Mouse (Mus musculus) kidney, adult 18-20 months (tissue): ENCODE results near the gene Apobec1.
"Not testable (repeated sequence)": the region's sequence is repeated elsewhere in the genome, so short reads cannot be mapped to it uniquely, and the experiment has no call there.

Experiments
- DNase-seq: peaks from one replicate; pipeline ENCODE4 v3.0.0; 2021

The Apobec1 gene

DNA sequence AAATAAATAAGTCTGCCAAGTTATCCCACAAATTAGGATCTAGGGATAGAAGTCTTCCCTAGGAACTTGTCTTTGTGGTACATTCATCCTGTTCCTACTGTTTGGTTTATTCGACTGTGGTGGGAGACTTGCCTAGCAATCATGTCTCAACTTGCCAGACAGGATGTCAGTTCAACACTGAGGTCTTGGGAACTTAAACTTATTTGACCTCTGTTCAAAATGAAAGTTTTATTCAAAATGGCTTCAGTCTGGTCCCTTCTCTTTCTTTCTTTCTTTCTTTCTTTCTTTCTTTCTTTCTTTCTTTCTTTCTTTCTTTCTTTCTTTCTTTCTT lies 713 bp upstream of the Apobec1 start:
- DNase-seq, result no peak

DNA sequence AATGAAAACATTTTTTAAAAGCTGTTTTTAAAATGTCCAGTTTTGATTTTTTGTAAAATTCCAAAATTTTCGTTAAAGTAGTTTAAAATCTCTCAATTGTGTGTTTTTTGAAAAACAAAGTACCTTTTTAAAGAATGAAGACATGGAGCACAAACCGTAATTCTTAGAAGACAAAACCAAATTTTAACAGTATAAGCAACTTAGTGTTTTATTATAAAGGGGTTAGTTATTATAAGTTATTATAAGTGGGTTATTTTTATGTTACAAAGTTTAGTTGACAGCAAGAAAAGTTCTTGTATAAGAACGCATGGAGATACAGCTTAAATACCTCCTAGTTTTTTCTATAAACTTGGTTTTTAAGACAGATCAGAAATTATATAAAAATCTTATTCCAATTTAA lies 629 bp downstream of the Apobec1 start:
- no peak for DNase-seq

- DNase-seq, result no peak
Observed at GRCm38 (mm10) chr6:122601031-122601430, 1.2 kb downstream of the Apobec1 start.

- no peak for DNase-seq
Observed at GRCm38 (mm10) chr6:122600066-122600646, 2.1 kb downstream of the Apobec1 start.

DNA sequence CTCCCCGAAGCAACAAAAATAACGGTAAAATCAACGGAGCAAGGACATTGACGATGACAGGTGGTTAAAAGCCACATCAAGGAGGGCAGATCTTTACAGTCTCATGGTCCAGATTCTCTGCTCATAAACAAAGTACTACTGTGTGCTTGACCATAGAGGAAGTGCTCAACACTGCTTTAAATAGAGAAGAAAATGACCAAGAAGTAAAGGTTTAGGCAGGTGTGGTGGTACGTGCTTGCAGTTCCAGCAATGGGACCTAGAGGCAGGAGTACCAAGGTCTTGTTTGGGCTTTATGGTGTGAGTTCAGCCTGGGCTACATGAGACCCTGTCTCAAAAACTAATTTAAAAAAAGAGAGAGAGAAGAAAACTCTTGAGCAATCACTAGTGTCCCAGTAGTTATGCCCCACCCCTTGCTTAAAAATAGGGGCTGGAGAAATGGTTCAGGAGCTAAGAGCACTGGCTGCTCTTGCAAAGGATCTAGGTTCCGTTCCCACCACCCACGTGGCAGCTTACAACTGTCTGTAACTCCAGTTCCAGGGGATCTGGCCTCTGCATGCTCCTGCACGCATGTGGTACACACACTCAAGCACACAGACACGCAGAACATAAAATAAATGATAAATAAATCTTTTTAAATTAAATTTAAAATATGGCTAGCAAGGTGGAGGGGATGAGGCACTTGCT lies 3.0 kb downstream of the Apobec1 start:
- DNase-seq, result no peak

DNA sequence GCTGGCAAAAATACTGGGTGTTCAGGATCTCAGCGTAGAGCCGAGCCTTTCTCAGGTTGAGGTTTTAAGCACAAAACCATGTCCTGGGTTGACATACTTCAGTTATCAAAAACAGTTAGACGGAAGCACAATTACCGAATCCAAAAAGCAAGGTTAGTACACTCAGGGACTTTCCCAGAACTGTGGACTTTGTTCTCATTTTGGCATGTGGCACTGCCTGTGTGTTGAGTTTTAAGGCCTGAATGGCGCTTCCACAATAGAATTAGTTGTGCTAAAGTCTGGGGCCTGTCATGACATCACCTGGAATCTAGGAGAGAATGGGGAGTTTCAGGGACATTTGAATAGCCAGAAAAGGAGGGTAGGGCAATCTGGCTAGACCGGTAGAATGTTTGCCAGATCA lies 3.8 kb downstream of the Apobec1 start:
- peak; percentile 21 for DNase-seq

GRCm38 (mm10) chr6:122598014-122598413 lies 4.2 kb downstream of the Apobec1 start:
- no peak for DNase-seq

GRCm38 (mm10) chr6:122596608-122597007 lies 5.6 kb downstream of the Apobec1 start:
- no peak for DNase-seq

DNA sequence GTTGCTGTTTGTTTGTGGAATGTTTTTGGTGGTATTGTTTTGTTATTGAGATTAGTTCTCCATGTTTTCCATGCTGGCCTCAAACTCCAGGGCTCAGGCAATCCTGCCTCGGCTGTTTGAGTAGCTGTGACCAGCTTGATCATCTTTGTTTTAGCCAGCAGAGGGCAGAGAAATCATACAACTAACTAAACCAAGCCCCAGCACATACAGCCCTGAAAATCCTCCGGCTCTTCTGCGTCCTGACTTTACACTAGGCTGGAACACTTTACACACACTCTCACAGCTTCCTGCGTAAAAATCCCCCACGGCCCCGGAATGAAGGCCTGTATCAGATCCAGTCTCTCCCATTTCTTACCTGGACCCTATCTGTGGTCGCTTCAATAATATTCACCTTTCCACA lies 6.6 kb downstream of the Apobec1 start:
- DNase-seq, result peak; percentile 31

DNA sequence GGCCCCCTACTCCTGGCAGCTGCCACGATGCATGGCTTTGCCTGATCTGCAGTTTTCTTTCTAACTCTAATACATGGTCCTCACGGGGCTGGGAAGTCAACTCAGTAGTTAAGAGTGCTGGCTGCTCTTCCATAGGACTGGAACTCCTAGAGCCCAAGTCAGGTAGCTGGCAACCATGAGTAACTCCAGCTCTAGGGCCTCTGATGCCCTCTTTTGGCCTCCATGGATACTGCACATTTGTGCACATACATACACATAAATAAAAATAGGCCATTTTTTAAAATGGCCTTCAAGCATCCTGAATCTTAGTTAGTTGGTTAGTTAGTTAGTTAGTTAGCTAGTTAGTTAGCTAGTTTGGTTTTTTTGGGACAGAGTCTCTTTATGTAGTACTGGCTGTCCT lies 9.3 kb downstream of the Apobec1 start:
- DNase-seq, result no peak

- DNase-seq, result no peak
Observed at GRCm38 (mm10) chr6:122591027-122591758, 11.1 kb downstream of the Apobec1 start.

DNA sequence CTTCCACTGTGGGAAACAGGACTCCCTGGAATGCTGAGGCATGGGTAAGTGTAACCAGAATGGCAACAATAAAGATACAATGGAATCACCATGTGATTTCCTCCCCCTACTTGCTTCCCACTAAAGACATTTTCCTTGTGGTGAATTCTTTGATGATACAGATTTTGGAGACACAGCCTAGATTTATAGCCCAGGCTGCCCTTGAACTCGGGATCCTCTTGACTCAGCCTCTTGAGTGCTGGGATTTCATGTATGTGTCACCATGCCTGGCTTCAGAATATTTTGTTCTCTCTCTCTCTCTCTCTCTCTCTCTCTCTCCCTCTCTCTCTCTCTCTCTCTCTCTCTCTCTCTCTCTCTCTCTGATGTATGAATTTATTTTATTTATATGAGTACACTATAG lies 23.2 kb downstream of the Apobec1 start:
- DNase-seq, result no peak

DNA sequence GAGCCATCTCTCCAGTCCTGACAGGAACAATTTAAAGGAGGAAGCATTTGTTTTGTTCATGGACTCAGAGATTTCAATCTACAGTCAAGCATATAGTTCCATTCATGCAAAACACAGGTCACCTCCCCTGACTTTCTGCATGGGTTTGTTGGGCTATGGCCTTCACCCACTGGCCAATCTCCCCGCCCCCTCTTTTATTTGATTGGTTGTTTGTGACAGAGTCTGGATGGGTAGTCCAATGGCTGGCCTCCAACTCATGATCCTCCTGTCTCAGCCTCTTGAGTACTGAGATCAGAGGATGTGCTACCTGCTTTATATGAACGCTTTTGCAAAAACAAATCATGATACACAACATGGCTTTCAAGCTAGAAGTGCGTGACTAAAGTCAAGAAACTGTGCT lies 25.2 kb downstream of the Apobec1 start:
- DNase-seq, result no peak

- DNase-seq, result not testable (repeated sequence)
Observed at GRCm38 (mm10) chr6:122575037-122575436, 27.2 kb downstream of the Apobec1 start.

DNA sequence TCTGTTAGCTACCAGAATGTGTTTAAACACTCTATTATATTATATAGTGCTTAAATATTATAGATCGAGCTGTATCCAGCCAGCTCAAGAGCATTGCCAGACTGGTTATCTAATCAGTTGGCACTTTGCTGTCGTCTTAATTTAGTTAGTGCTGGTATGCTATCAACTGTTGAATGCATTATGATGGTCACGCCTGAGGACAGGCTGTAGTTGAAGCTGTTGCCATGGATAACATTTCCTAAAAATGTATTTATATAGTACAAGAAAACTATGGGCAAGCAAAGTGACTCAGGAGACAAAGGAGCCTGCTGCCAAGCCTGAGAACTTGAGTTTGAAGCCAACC lies 30.7 kb downstream of the Apobec1 start:
- DNase-seq, result no peak

- no peak for DNase-seq
Observed at GRCm38 (mm10) chr6:122570695-122571616, 31.3 kb downstream of the Apobec1 start.

- DNase-seq, result no peak
Observed at GRCm38 (mm10) chr6:122569762-122570161, 32.5 kb downstream of the Apobec1 start.

DNA sequence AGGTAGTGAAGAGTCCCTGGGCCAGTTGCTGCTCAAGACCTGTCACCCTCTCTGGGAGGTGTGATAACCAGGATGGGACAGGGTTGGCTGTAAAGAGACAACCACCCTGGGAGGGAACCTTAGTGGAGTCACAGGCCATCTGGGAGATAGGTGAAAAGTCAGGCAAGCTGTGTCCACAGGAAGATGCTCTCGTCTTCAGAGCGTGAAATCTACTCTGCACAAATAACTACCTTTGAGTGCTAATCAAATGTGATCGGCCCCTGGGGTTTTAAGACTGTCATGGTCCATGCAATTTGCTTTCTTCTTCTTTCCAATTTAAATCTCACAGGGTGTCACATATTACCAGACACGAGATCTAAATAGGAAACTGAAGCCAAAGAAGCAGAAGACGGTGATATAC lies 33.1 kb downstream of the Apobec1 start:
- no peak for DNase-seq

DNA sequence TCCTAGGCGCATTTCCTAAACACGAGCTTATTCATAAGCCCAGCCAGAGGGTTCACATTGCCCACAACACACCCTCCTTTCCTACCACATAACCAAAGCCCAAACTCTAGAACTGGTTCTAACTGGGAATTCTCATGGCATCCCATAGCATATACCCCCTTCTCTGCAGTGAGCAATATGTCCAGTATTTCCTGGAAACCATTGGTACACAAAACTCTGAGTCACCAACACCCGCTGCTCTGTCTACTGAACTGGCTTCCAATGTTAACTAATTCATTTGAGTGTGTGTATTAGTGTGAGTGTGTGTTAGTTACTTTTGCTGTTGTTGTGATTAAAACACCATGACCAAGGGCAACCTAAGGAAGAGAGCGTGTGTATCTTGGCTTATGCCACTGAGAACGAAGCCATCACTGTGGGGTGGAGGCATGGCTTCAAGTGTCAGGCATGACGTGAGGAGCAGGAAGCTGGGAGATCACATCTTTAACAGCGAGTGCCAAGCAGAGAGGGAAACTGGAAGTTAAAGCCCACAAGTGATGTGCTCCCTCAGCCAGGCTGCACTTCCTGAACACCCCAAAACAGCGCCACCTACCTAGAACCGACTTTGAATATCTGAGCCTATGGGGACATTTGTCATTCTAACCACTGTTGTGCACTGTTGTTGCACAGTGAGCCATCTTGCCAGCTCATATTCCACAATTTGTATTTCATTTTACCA lies 37.0 kb downstream of the Apobec1 start:
- DNase-seq, result no peak

DNA sequence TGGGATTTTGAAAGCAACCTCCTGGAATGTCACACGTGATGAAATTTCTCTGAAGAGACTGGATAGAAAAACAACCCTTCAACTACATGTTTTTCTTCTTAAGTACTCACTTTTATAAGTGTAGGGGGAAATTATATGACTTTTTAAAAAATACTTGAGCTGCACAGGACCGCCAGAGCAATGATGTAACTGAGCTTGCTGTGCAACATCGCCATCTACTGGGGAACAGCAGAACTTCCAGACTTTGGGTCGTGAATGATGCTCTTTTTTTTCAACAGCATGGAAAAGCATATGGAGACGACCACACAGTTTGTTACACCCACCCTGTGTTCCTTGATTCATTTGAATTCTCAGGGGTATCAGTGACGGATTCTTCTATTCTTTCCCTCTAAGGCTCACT lies 39.8 kb downstream of the Apobec1 start:
- DNase-seq, result peak; percentile 51

DNA sequence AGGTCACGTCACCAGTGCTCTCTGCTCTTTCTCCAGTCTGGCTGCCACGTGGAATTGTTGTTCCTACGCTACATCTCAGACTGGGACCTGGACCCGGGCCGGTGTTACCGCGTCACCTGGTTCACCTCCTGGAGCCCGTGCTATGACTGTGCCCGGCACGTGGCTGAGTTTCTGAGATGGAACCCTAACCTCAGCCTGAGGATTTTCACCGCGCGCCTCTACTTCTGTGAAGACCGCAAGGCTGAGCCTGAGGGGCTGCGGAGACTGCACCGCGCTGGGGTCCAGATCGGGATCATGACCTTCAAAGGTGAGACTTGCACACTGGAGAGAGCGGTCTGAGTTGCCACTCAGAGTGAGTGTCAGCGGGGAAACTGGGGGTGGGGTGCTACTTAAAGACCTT lies 41.2 kb downstream of the Apobec1 start:
- DNase-seq, result no peak

- DNase-seq, result peak; percentile 77
Observed at GRCm38 (mm10) chr6:122560427-122560826, 41.8 kb downstream of the Apobec1 start.
